Mouse (Mus musculus): ENCODE measurements at regions not wholly inside any gene's neighbourhood (a gene's known extent, or its start where the extent isn't known, plus 50 kb on each side); places are given as distances from the start of the nearest gene placed in this dataset.

GRCm38 (mm10) chr3:70216096-70216495, 208.7 kb downstream of the Otol1 start:
- DNase-seq: no peak

- DNase-seq: no peak
These were observed 211.4 kb downstream of the Otol1 start for GRCm38 (mm10) chr3:70218757-70219360.

GRCm38 (mm10) chr3:70223443-70224065, 216.1 kb downstream of the Otol1 start:
- DNase-seq: no peak

GRCm38 (mm10) chr3:70224846-70225245, 217.4 kb downstream of the Otol1 start:
- DNase-seq: no peak

- no peak for DNase-seq
These were observed 219.8 kb downstream of the Otol1 start for GRCm38 (mm10) chr3:70227165-70227564.

GRCm38 (mm10) chr3:70248655-70249054, 241.2 kb downstream of the Otol1 start:
- DNase-seq: no peak

GRCm38 (mm10) chr3:70249922-70250321, 242.5 kb downstream of the Otol1 start:
- no peak for DNase-seq

GRCm38 (mm10) chr3:70250733-70251132, 243.3 kb downstream of the Otol1 start:
- no peak for DNase-seq

- no peak for DNase-seq
These were observed 255.9 kb downstream of the Otol1 start for GRCm38 (mm10) chr3:70263318-70263717.

- DNase-seq: no peak
These were observed 281.4 kb downstream of the Otol1 start for GRCm38 (mm10) chr3:70288590-70289388.

GRCm38 (mm10) chr3:70307556-70307955, 300.1 kb downstream of the Otol1 start:
- DNase-seq: no peak

GRCm38 (mm10) chr3:70308061-70308461, 300.6 kb downstream of the Otol1 start:
- DNase-seq: no peak

GRCm38 (mm10) chr3:70309304-70309703, 301.9 kb downstream of the Otol1 start:
- DNase-seq: no peak

- no peak for DNase-seq
These were observed 303.6 kb downstream of the Otol1 start for GRCm38 (mm10) chr3:70311055-70311454.

- no peak for DNase-seq
These were observed 304.6 kb downstream of the Otol1 start for GRCm38 (mm10) chr3:70312034-70312433.

GRCm38 (mm10) chr3:70313119-70313868, 305.9 kb downstream of the Otol1 start:
- no peak for DNase-seq

GRCm38 (mm10) chr3:70314239-70314638, 306.8 kb downstream of the Otol1 start:
- DNase-seq: no peak

- no peak for DNase-seq
These were observed 311.0 kb downstream of the Otol1 start for GRCm38 (mm10) chr3:70318377-70318776.

GRCm38 (mm10) chr3:70319139-70319538, 311.7 kb downstream of the Otol1 start:
- no peak for DNase-seq

GRCm38 (mm10) chr3:70321161-70321657, 313.8 kb downstream of the Otol1 start:
- no peak for DNase-seq

GRCm38 (mm10) chr3:70324692-70325091, 317.3 kb downstream of the Otol1 start:
- no peak for DNase-seq

Data from kidney, postnatal 36 days (tissue).